ENCODE assay signal across 8 mouse cellular contexts in genomic region chr13:60479862-60480730, GRCm38 (mm10).
DNase-seq lines count a peak whose midpoint lies in the region; ATAC-seq lines count a peak whose summit lies in the region.

No protein-coding gene starts in this region.

- 14% methylated on average over 13 of the region's 13 CpGs for WGBS in embryonic facial prominence, embryonic 10.5 days
- 6% methylated on average over 13 of the region's 13 CpGs for WGBS in intestine, embryonic 16.5 days
- 5% methylated on average over 13 of the region's 13 CpGs for whole genome bisulfite sequencing in liver, embryonic 16.5 days (ENCODE audit: insufficient replicate concordance)

- peak overlapping the region; percentile 65 for H3K4me2 ChIP-seq in intestine, embryonic 16.5 days (ENCODE audit: low read depth, low read length)
- peak overlapping the region; percentile 56 for H3K4me2 ChIP-seq in liver, embryonic 16.5 days (ENCODE audit: low read depth, low read length)

- peak overlapping the region; percentile 74 for H3K27ac ChIP-seq in embryonic facial prominence, embryonic 10.5 days (replicated peaks)
- H3K27ac ChIP-seq in intestine, embryonic 16.5 days (ENCODE audit: low read length), result peak overlapping the region; percentile 53
- peak overlapping the region; percentile 62 for H3K27ac ChIP-seq in liver, embryonic 16.5 days (ENCODE audit: low read length)

- H3K9ac ChIP-seq in intestine, embryonic 16.5 days (ENCODE audit: low read depth, low read length), result peak overlapping the region; percentile 25; the same call in 1 of the 2 replicates
- H3K9ac ChIP-seq in liver, embryonic 16.5 days (ENCODE audit: low read depth, low read length), result no peak overlapping the region

- peak; percentile 55 for DNase-seq in MN1 (ENCODE audit: low spot score)
- peak; percentile 37 for DNase-seq in embryonic facial prominence, embryonic 10.5 days (ENCODE audit: low spot score)
- no peak for DNase-seq in adrenal gland, postnatal 10 days
- no peak for DNase-seq in cerebellum, postnatal 14 days
- DNase-seq in retina, postnatal 1 day, result no peak
- no peak for DNase-seq in layer of hippocampus, adult 9-10 months (ENCODE audit: low spot score)

- peaks cover 40% of the 10 kb centered on the region for H3K27me3 ChIP-seq in embryonic facial prominence, embryonic 10.5 days (replicated peaks; ENCODE audit: low read depth, poor library complexity, severe bottlenecking)
- H3K27me3 ChIP-seq in intestine, embryonic 16.5 days (replicated peaks; ENCODE audit: control insufficient read depth, insufficient read depth, low read length), result no peaks in the 10 kb centered on the region
- H3K27me3 ChIP-seq in liver, embryonic 16.5 days (ENCODE audit: control insufficient read depth, insufficient read depth, low read depth, low read length), result no peaks in the 10 kb centered on the region; the same call in 1 of the 2 replicates

- no peaks in the 10 kb centered on the region for H3K36me3 ChIP-seq in embryonic facial prominence, embryonic 10.5 days (replicated peaks)
- H3K36me3 ChIP-seq in intestine, embryonic 16.5 days (ENCODE audit: control insufficient read depth, insufficient read depth, low read length), result no peaks in the 10 kb centered on the region
- no peaks in the 10 kb centered on the region for H3K36me3 ChIP-seq in liver, embryonic 16.5 days (ENCODE audit: control insufficient read depth, insufficient read depth)

- H3K9me3 ChIP-seq in embryonic facial prominence, embryonic 10.5 days, result peaks cover 6% of the 10 kb centered on the region; the same call in 1 of the 2 replicates
- H3K9me3 ChIP-seq in intestine, embryonic 16.5 days (ENCODE audit: control insufficient read depth, low read length), result no peaks in the 10 kb centered on the region
- no peaks in the 10 kb centered on the region for H3K9me3 ChIP-seq in liver, embryonic 16.5 days (replicated peaks; ENCODE audit: control insufficient read depth, low read length)

- H3K4me3 ChIP-seq in embryonic facial prominence, embryonic 10.5 days, result peak overlapping the region; percentile 47
- H3K4me3 ChIP-seq in intestine, embryonic 16.5 days (ENCODE audit: low read length), result peak overlapping the region; percentile 39
- peak overlapping the region; percentile 30 for H3K4me3 ChIP-seq in liver, embryonic 16.5 days (ENCODE audit: low read depth, low read length)

- ATAC-seq in intestine, embryonic 16.5 days, result peak; percentile 84
- ATAC-seq in liver, embryonic 16.5 days (ENCODE audit: low read depth), result peak; percentile 82

- peaks cover 23% of the 10 kb centered on the region for H3K4me1 ChIP-seq in embryonic facial prominence, embryonic 10.5 days
- peaks cover 20% of the 10 kb centered on the region for H3K4me1 ChIP-seq in intestine, embryonic 16.5 days (ENCODE audit: control insufficient read depth, insufficient read depth, low read length)
- H3K4me1 ChIP-seq in liver, embryonic 16.5 days (ENCODE audit: control insufficient read depth, low read depth, low read length), result peaks cover 8% of the 10 kb centered on the region

Comparison
In these comparisons a context has a peak if more than half of its experiments do, and no peak if none do; other contexts are left out.
1. DNase-seq: peak in MN1 (single experiment) and embryonic facial prominence, embryonic 10.5 days (single experiment); none in adrenal gland, postnatal 10 days (single experiment), cerebellum, postnatal 14 days (0 of 2), retina, postnatal 1 day (single experiment) and layer of hippocampus, adult 9-10 months (single experiment).
2. Peak in every context shown above with its lines, with median percentiles within 50 percentile points of each other: H3K27ac ChIP-seq and H3K4me3 ChIP-seq.